Mouse (Mus musculus) ES-E14 (cell line): ENCODE data around the gene Flnb.

ENCODE experiments used
- CHD2 ChIP-seq: IDR thresholded peaks from 2 replicates; pipeline ENCODE4 v1.6.1; 2014; ENCODE audit warnings: mild to moderate bottlenecking, low read depth, low read length, inconsistent platforms
- HCFC1 ChIP-seq: IDR thresholded peaks from 2 replicates; pipeline ENCODE4 v1.6.1; 2012; ENCODE audit warnings: low read length, inconsistent platforms, borderline replicate concordance; ENCODE audit not compliant: insufficient read depth
- MAFK ChIP-seq: IDR thresholded peaks from 2 replicates; pipeline ENCODE4 v1.6.1; 2014; ENCODE audit warnings: mild to moderate bottlenecking, low read depth, low read length, inconsistent platforms; ENCODE audit not compliant: insufficient read depth
- ZC3H11A ChIP-seq: IDR thresholded peaks from 2 replicates; pipeline ENCODE4 v1.6.1; 2012; ENCODE audit warnings: low read depth, mild to moderate bottlenecking, inconsistent platforms, low read length, borderline replicate concordance
- ZNF384 ChIP-seq: IDR thresholded peaks from 2 replicates; pipeline ENCODE4 v1.6.1; 2012; ENCODE audit warnings: low read depth, low read length, inconsistent platforms

GRCm38 (mm10) chr14:8000247-8000646, 182.5 kb downstream of the Flnb start:
- TF ChIP-seq ZNF384 = no peak
- no peak for TF ChIP-seq HCFC1
- TF ChIP-seq MAFK = no peak
- no peak for TF ChIP-seq CHD2
- no peak for TF ChIP-seq ZC3H11A
